ENCODE assay signal across 8 mouse cellular contexts in the genomic region with DNA sequence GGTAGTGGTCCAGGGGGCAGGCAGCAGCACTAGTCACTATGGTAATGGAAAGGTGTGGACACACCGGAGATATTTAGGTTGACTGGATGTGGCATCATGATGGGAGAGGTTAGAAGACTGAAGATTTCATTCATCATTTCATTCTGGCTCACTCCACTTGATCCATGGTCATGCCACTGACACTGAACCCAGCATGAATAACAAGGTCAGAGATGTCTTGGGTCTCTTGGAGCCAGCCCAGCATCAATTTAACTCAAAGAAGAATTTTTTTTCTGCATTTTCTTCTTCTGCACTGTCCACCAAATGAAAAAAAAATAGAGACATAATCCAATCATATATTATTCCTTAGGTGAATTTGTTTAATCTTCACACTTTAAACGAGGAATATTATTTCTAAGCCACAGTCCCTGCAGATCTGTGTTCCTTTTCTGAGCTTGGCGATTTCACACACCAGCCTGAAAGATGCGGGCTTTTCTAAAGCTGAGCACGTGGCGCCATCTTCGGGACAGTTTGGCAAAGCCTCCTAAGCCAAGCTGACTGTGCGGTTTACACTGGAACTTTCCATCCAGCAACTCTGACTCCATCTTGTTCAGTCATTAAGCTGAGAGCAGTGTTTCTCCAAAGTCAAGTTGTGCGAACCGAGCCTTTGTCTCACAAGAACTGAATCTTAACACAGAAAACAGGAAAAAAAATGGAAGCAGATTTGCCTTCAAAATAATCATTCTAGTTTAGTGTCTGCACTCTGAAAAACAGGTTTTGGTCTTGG. TPM values are rescaled to one million over a fixed set of nuclear protein-coding genes. Genes with fewer than 3 reads are reported as not detected.
DNase-seq lines count a peak whose midpoint lies in the region; ATAC-seq and TF ChIP-seq lines count a peak whose summit lies in the region.

No protein-coding gene starts in this region.

- no peak overlapping the region for H3K27ac ChIP-seq in cortical plate, adult 2 months (ENCODE audit: insufficient read depth, low read length)
- no peak overlapping the region for H3K27ac ChIP-seq in limb, embryonic 11.5 days (replicated peaks; ENCODE audit: low read depth, low read length)
- no peak overlapping the region for H3K27ac ChIP-seq in stomach, embryonic 16.5 days (ENCODE audit: low read length)

- no peaks in the 10 kb centered on the region for H3K4me1 ChIP-seq in cortical plate, adult 2 months (ENCODE audit: control insufficient read depth, insufficient read depth, low read length)
- no peaks in the 10 kb centered on the region for H3K4me1 ChIP-seq in limb, embryonic 11.5 days (ENCODE audit: control insufficient read depth, insufficient read depth, low read length)
- no peaks in the 10 kb centered on the region for H3K4me1 ChIP-seq in stomach, embryonic 16.5 days (ENCODE audit: control insufficient read depth, insufficient read depth, low read length)

- H3K27me3 ChIP-seq in limb, embryonic 11.5 days (ENCODE audit: control insufficient read depth, insufficient read depth, low read length) = no peaks in the 10 kb centered on the region
- H3K27me3 ChIP-seq in stomach, embryonic 16.5 days (ENCODE audit: control insufficient read depth, insufficient read depth, low read length) = no peaks in the 10 kb centered on the region

- peak; percentile 98 for TF ChIP-seq CTCF in cortical plate, adult 2 months (IDR thresholded peaks at IDR 0.05; ENCODE audit: extremely low read depth, insufficient read depth, low read length)

- no peak for TF ChIP-seq POLR2A in cortical plate, adult 2 months (IDR thresholded peaks at IDR 0.05; ENCODE audit: extremely low read depth, insufficient read depth, low read length)

- no peak overlapping the region for H3K9ac ChIP-seq in limb, embryonic 11.5 days (ENCODE audit: low read length)
- no peak overlapping the region for H3K9ac ChIP-seq in stomach, embryonic 16.5 days (ENCODE audit: low read length)

- WGBS in limb, embryonic 11.5 days = 30% methylated on average over 10 of the region's 10 CpGs
- 24% methylated on average over 10 of the region's 10 CpGs for WGBS in stomach, embryonic 16.5 days

- intact Hi-C loops in gastrocnemius, postnatal 36 days (cut with DNase I) = loop anchor here (5.0 kb wide), 1 partner anchor 127 kb away; no protein-coding TSS in a partner anchor

- no peak overlapping the region for H3K4me3 ChIP-seq in cortical plate, adult 2 months (ENCODE audit: insufficient read depth, low read length)
- H3K4me3 ChIP-seq in limb, embryonic 11.5 days (ENCODE audit: low read depth, low read length) = no peak overlapping the region
- no peak overlapping the region for H3K4me3 ChIP-seq in stomach, embryonic 16.5 days (replicated peaks; ENCODE audit: low read length)

- H3K9me3 ChIP-seq in limb, embryonic 11.5 days (ENCODE audit: control insufficient read depth, low read length) = no peaks in the 10 kb centered on the region
- no peaks in the 10 kb centered on the region for H3K9me3 ChIP-seq in stomach, embryonic 16.5 days (replicated peaks; ENCODE audit: control insufficient read depth, low read length)

- no peaks in the 10 kb centered on the region for H3K36me3 ChIP-seq in limb, embryonic 11.5 days (ENCODE audit: control insufficient read depth, insufficient read depth, low read length)
- H3K36me3 ChIP-seq in stomach, embryonic 16.5 days (ENCODE audit: control insufficient read depth, insufficient read depth, low read length) = no peaks in the 10 kb centered on the region

- ATAC-seq in activated CD4-positive, CD25-positive, alpha-beta regulatory T cell, adult 4 months = peak; percentile 79
- no peak; the same call in 1 of the 2 replicates for ATAC-seq in limb, embryonic 11.5 days (ENCODE audit: insufficient number of reproducible peaks, low FRiP score, low TSS enrichment, low read depth)
- ATAC-seq in monocyte, adult 5-6 weeks (replicated peaks; ENCODE audit: insufficient number of reproducible peaks, low FRiP score, low TSS enrichment, poor library complexity, severe bottlenecking) = peak; percentile 73; the same call in 1 of the 2 replicates
- peak; percentile 53; the same call in 1 of the 2 replicates for ATAC-seq in stomach, embryonic 16.5 days (ENCODE audit: insufficient read depth, low FRiP score)

- no peak overlapping the region for H3K4me2 ChIP-seq in limb, embryonic 11.5 days (ENCODE audit: low read depth, severe bottlenecking)
- H3K4me2 ChIP-seq in stomach, embryonic 16.5 days (ENCODE audit: low read depth, low read length) = no peak overlapping the region

- DNase-seq in 3T3-L1 (ENCODE audit: low read depth, low spot score) = peak; percentile 93
- peak; percentile 14 to 25 for DNase-seq in gastrocnemius, postnatal 36 days
- peak; percentile 72 for DNase-seq in kidney, adult 9 months
- DNase-seq in limb, embryonic 11.5 days (ENCODE audit: low spot score) = peak; percentile 81

RNA-seq across cellular contexts. Expression of gene Cerkl, which starts 42.6 kb away (rescaled TPM):
- polyA plus RNA-seq in activated CD4-positive, CD25-positive, alpha-beta regulatory T cell, adult 4 months (2017; shearing (Covaris generic)) = 10 to 100 TPM; 28.5 to 40.8 TPM
- polyA plus RNA-seq in cortical plate, adult 2 months (2012; rRNA removed) = 3.3 and 5.1 TPM in 2 replicates
- under 1 TPM; 0.35 to 0.46 TPM for total RNA-seq in gastrocnemius, postnatal 36 days (2021)
- polyA plus RNA-seq in limb, embryonic 11.5 days (2014; fragmentation: Nextera tagmentation; extraction: Ambion mirVana) = 0.30 and 1.0 TPM in 2 replicates
- total RNA-seq in monocyte, adult 5-6 weeks (2017) = 15.2 to 38.2 TPM (median 17.0 TPM) in 3 replicates
- 1.5 and 1.7 TPM in 2 replicates for polyA plus RNA-seq in stomach, embryonic 16.5 days (2015; fragmentation: Nextera tagmentation; extraction: Ambion mirVana)

RNA-seq across cellular contexts. Expression of gene Neurod1, which starts 42.6 kb away (rescaled TPM):
- polyA plus RNA-seq in activated CD4-positive, CD25-positive, alpha-beta regulatory T cell, adult 4 months (2017; shearing (Covaris generic)) = not detected
- polyA plus RNA-seq in cortical plate, adult 2 months (2012; rRNA removed) = 11.8 and 14.5 TPM in 2 replicates
- total RNA-seq in gastrocnemius, postnatal 36 days (2021) = not detected
- polyA plus RNA-seq in limb, embryonic 11.5 days (2014; fragmentation: Nextera tagmentation; extraction: Ambion mirVana) = 0.20 TPM in 1 of 2 replicates, not detected in the other
- not detected in 3 replicates for total RNA-seq in monocyte, adult 5-6 weeks (2017)
- polyA plus RNA-seq in stomach, embryonic 16.5 days (2015; fragmentation: Nextera tagmentation; extraction: Ambion mirVana) = 1.1 and 1.8 TPM in 2 replicates

Comparison
In these comparisons a context has a peak if more than half of its experiments do, and no peak if none do; other contexts are left out.
1. DNase-seq: peak in every context shown above with its lines; median percentile 93 in 3T3-L1; 81 in limb, embryonic 11.5 days; 72 in kidney, adult 9 months; 20 in gastrocnemius, postnatal 36 days.